Mouse (Mus musculus) hindlimb bud, embryonic 11.5 days (tissue): ENCODE results near the gene Tchp.

Experiments
- DNase-seq: peaks from one replicate; pipeline ENCODE4 v3.0.0-alpha.2; 2012; ENCODE audit warnings: low read depth, low spot score; ENCODE audit errors: extremely low spot score

Gene Tchp

DNA sequence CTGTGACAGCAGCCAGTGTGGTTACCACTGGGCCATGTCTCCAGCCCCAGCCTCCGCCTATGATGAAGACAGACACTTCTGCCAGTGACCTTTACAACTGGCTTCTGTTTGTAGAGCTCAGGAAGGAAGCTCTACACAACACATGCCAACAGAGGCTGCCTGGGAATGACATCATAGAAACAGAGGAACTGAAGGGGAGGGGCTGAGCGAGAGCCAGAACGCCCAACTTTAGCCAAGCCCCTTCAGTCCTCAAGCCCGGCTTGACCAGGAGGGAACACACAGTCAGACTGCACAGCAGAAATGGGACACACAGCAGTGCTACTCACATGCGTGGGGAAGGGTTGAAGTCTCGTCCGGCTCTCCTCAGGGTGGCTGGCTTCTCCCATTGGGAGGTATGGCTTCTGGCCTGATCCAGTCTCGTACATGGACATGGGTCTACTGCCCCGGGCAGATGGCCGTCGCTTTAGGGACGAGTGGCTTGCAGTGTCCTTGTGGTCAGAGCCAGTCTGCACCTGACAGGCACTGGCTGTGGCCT lies 31.2 kb downstream of the Tchp start:
- no peak for DNase-seq

DNA sequence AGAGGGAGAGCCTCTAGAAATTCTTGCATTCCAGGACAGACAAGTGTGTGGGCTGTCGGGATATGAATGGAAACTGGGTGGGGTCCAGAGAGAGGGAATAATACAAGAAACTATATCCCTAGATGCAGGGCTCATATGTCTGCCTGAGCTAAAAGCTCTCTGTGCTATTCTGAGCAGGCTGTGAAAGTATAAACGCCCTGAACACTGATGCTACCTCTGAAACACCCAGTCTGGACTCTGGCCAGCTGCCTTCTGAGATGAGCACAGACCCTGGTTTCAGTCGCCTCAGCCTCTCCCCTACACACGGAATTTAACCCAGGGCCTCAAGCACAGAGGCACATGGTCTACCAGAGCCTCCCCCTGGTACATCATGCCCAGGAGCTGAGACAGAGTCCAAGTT lies 33.0 kb downstream of the Tchp start:
- no peak for DNase-seq

DNA sequence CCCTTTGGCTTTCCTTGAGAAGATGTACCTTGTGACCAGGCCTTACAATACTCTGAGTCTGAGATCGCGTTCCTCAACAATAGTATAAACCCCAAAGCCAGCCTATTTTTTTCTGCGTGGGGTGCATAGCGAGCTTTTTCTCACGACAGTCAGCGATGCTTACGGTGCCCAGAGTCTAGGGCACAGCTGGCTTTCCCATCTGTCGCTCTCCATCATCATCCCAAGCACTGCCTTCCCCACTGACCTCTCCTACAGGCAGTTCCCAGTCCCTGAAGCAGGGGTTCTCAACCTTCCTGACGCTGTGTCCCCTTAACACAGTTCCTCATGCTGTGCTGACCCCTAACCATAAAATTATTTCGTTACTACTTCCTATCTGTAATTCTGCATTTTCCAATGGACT lies 35.0 kb downstream of the Tchp start:
- no peak for DNase-seq

DNA sequence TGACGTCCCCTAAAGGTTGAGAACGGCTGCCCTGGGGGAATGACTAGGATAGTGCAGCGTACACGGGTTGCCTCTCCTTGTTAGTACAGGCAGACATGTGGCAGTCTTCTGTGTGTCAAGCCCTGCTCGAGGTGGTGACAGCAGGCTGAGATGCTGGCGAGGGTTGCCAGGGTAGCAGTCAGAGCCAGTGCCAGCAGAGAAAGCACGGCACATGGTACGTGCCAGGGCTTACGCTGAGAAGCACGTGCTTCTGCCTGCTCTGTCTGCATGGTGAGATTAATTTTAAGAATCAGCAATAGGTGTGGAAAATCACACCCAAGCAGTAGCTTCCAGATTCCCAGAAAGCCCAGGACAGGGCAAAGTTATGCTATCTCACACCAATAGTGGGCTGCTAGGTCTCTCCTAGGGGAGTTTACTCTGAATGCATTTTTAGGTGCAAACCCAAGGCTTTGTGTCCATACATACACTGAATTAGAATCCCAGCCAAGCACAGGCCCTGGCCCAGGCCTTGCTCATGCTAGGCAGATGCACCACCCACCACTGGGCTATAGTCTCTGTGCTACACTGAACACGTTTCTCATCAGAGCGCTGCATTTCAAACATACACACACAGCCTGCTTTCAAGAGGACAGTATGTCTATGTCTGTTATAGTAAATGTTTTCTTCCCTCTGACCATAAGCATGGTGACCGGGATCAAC lies 35.6 kb downstream of the Tchp start:
- no peak for DNase-seq

DNA sequence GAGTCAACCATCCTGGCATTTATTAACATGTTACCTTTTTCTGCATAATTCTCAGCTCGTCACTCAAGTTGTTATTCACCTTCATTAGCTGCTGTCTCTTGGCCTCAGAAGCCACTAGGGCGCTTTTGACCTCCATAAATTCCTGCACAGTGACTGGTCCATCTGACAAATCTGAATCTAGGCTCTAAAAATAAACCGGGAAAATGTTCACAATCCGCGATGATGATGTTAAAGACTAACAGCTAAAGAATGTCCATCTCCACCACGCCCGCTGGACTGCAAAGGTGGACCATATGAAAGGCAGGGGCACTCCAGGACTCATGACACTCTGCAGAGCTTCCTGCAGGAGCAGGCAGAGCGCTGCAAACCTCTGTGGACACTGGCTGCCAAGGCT lies 36.1 kb downstream of the Tchp start:
- DNase-seq, result no peak

DNA sequence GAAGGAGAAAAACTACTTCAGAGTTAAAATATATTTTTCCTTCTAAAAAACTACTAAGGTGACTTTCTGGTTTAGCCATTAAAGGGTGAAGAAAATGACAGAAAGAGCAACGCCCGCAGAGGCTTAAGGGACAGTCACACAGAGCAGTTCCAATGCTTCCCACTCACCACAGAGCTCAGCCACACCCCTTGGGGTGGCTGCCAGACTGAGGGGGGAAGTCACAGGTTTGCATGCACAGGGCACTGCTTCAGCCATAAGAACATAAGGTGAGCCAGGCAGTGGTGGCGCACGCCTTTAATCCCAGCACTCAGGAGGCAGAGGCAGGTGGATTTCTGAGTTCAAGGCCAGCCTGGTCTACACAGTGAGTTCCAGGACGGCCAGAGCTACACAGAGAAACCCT lies 38.0 kb downstream of the Tchp start:
- DNase-seq, result no peak

DNA sequence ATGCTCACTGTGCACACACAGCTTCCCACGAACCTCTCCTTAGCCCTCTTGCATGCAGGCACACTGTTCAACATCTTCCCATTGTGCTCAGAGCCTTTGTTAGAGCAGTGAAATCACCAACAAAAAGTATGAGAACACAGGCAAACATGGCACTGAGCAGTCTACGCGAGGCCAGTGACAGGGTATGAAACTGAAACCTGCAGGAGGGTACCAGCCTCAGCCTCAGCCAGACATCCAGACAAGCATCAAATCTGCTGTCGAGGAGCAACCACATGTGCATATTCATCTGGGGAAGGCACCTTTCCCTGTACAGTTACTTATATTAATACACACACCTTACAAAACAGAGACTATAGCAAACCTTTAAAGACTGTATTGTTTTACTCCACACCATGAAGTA lies 39.3 kb downstream of the Tchp start:
- DNase-seq, result no peak

DNA sequence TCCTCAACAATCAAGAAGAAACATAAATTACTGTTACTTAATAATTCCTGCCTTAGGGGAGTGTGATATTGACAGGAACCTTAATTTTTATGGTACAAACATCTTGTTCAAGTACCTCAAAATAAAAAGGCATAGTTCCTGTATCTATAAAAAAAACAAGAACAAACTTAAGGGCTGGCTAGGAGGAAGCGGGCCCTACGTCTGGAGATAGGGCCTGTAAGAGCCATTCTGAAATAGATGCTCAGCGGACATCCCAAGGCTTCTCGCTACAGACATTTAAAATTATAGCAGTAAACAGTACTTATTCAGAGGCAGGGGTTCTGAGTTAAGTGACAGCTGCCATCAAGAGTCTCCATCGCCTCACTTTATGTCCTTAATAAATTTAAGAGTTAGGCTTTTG lies 40.0 kb downstream of the Tchp start:
- no peak for DNase-seq

DNA sequence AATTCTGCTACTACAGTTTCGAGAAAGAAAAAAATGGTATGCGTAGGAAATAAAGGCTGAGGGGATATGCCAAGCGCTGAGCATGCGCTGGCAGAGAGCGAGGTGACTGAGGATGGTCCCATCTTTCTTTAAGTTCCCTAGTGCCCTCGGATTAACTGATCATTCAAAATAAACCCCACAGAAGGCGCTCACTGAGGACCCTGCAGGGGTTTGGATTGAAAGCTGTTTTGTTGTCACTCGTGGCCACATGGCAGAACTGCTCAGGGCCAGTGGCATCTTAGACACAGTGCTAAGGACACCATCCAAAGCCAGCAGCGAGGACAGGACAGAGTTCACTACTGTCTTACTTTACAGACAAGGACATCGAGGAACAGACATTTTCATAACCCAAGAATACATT lies 42.8 kb downstream of the Tchp start:
- DNase-seq, result no peak

DNA sequence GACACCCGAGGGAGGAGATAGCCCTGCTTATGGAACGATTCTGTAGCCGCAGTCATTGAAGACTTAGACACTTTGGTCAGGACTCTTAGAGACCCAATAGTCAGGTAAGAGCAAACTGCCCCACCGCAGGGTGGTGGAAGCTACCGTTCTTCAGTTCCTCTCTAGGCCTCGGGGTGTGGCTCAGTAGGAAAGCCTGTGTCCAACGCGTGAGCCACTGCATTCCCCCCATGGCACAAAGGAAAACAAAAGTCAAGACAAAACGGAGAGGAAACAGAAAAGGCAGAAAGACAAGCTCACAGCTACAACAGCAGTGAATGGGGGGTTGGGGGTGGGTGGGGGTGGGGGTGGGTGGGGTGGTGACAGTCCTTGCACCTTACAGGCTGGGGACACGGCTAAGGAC lies 44.8 kb downstream of the Tchp start:
- no peak for DNase-seq

DNA sequence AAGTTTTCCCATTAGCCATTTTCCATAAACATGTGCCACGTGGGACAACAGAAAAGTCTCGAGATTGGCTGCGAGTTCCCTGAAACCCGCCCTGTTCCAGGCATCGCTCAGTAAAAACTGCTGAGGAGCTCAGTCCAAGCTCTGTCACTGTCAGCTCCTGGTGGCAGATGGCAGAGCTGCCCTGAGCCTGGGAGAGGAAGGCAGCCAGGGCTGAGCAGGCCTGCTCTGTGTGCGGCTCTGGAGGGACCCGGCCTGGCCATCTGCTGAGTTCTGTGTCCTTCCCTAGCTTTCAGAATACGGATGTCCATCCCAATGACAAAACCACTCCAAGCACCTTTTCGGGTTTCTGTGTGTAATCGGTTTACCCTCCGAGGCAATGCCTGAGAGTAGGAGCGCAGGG lies 45.8 kb downstream of the Tchp start:
- no peak for DNase-seq

DNA sequence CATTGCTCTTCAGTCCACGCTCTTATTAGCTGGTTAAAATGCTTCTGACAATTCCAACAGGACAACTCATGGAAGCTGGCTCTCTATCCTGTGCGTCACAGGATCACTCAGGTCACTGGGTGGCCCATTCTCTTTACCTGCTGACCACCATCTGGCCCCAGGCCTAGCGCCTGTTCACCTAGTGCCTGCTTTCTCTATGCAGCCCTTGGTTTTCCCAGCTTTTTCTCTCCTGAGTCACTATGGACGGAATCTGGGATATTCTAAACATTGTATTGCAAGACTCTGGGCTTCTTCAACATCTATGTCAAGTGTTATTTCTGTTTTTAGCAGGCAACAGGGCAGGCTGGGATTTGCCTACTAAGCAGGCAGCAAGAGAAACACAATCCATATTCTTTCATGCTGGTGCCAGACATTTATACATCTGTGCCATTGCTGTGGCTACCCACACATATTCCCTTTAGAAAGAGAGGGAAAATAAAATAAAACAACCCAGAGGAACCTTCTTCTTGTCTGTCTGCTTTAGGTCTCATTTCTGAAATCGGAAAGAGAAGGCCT lies 52.1 kb downstream of the Tchp start:
- no peak for DNase-seq

DNA sequence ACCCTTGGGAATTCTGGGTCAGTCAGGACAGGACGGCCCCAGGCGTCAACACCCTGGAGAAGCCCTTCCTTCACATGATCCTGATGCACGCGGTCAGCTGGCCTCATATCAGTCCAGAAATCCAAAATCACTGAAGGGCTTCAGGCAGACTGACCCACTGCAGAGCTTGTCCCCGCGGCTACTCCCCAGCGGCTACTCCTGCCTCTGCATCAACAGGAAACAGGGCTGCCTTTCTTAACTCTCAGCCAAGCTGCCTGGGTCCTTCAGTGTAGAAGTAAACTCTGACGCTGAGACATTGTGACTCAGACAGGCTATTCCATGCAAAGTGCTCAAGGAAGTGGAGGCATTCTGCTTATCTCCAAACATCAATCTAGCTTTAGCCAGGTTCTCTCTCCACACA lies 54.4 kb downstream of the Tchp start:
- no peak for DNase-seq

DNA sequence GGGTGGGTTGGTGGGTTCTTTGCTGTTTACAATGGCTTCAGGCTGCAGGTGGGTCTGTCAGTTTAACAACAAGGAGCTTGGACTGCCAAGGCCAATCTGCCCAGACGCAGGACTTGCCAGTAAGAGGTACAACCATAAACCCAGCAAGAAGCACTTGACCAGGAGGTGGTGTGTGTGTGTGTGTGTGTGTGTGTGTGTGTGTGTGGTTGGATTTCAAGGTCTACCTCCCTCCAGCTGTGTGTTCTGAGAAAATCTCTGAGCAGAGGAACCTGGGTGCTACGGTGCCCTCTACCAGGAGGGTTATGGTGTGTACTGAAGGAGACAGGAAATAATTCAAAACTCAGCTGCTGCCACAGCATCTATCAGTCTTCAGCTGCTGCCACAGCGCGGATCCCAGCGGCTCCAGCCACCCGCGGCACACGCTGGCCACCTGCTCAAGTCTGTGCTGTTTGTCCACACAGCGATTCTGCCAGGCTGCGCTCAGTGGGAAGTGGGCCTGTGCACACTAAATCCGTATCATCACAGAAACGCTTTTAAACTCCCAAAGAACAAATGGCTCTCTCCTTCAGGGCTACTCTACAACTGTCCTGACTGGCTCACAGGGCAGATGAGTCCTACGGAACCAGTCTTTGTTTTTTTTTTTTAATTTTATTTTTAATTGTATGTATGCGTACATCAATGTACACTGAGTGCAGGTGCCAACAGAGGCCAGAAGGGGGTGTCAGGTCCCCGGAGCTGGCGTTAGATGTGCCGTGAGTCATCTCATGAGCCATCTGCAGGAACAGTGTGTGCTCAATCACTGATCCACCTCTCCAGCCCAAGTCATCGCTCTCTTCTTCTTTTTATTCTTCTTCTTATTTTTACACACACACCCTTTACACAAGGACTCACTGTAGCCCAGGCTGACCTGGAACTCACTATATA lies 57.5 kb downstream of the Tchp start:
- DNase-seq, result no peak

DNA sequence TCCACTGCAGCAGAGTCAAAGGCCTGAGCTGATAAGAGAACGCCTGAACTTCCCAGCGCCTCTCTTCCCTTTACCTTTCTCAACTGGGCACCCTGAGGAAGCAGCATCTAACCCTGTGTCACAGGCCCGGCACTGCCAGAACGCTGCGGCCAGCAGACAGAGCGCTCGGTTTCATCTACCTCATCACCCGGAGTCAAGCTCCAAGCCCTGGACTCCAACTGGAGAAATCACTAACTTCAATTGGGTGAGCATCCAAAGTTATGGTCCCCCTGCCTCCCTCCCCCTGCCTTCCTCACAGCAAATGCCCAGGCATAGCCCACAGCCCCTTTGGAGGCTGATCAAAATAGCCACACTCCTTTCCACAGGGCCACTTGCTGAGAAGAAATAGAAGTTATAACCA lies 59.1 kb downstream of the Tchp start:
- no peak for DNase-seq

DNA sequence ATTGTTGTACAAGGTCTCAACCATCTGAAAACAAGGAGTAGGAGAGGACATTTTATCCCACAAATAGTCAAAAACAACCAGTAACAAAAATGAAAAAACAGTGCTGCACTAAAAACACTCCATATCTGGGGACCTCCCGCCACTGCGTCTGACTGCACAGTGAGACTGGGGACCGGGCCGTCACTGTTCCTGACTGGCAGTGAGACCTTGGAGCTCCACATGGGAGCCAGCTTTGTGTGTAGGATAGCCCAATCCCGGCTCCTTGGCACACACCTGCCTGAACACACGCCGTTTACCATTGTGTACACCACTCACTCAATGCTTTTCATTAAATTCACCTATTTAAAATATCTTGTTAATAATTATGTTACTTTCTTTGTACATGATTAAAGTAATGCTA lies 59.6 kb downstream of the Tchp start:
- DNase-seq, result no peak

DNA sequence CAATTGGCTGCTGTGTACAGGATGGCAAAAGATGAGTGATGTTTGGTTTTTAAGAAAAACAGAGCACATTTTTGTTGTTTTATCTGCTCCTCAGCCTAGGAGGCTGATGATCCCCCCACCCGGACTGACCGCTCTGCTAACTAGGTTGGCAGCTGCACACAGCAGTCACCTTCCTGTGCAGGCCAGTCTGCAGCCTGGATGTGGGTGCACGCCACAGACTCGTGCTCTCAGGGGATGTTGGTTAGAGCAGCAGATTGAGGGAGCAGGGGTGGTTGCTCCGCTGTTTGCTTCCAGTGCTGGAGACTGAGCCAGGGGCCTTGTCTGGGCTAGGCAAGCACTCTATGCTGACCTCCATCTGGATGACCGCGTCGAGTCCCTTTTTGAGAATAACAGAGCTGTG lies 62.2 kb downstream of the Tchp start:
- no peak for DNase-seq

DNA sequence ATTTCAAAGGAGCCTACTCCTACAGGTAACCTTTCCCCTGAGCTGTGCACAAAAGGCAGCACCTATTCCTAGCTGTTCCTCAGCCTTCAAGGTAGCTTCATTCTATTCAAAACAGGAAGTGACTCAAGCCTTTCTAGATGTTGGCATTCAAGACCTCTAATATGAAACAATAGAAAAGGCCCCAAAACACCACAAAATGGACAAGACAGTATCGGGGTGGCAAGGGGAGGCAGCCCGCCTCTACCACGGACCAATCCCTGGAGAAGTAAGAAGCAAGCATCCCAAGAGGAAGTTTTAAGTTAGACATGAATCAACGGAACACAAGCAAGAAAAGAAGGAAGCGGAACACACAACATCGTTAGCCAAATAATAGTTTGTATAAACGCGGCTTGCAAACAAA lies 64.2 kb downstream of the Tchp start:
- DNase-seq, result no peak
